Mouse (Mus musculus) stomach, postnatal 0 days (tissue): ENCODE data around the gene Plekhh1.

ENCODE experiments used
- CTCF ChIP-seq: IDR thresholded peaks from 2 replicates; pipeline ENCODE4 v1.5.1; 2016; ENCODE audit warnings: antibody characterized with exemption, low read depth, mild to moderate bottlenecking, moderate library complexity
- EP300 ChIP-seq: optimal IDR thresholded peaks from 2 replicates; pipeline ENCODE3; 2016; ENCODE audit warnings: antibody characterized with exemption

GRCm38 (mm10) chr12:79069187-79069608, 40.2 kb downstream of the Plekhh1 start:
- TF ChIP-seq CTCF (no peak), EP300 (no peak)
